Mouse (Mus musculus): Measurements from ENCODE around the gene Snd1. TPM values are rescaled to one million over a fixed set of nuclear protein-coding genes. Genes with fewer than 3 reads are reported as not detected.

Snd1 gene
- polyA plus RNA-seq, 1 experiment from 2014 or later = 127 TPM

GRCm38 (mm10) chr6:28586806-28587205 lies 111.9 kb downstream of the Snd1 start:
- Histone ChIP-seq H3K4me1 (ENCODE audit: control insufficient read depth, insufficient read depth, low read length) (no peaks in the 10 kb centered on the region), H3K27ac (ENCODE audit: low read depth, low read length) (no peak overlapping the region), H3K27me3 (ENCODE audit: control insufficient read depth, insufficient read depth, low read length) (no peaks in the 10 kb centered on the region), H3K9ac (ENCODE audit: low read depth, low read length) (no peak overlapping the region), H3K4me2 (replicated peaks; ENCODE audit: low read depth, low read length) (no peak overlapping the region), H3K36me3 (ENCODE audit: control insufficient read depth, insufficient read depth, low read length) (peaks cover 2% of the 10 kb centered on the region; the same call in 1 of the 2 replicates), H3K9me3 (ENCODE audit: control insufficient read depth, low read length) (no peaks in the 10 kb centered on the region), H3K4me3 (ENCODE audit: low read length) (no peak overlapping the region)
- WGBS = 87% methylated on average over 3 of the region's 3 CpGs
- no peak for ATAC-seq (ENCODE audit: low FRiP score, low TSS enrichment)

GRCm38 (mm10) chr6:28588494-28589171 lies 113.7 kb downstream of the Snd1 start:
- H3K27me3 ChIP-seq (ENCODE audit: control insufficient read depth, insufficient read depth, low read length) = no peaks in the 10 kb centered on the region
- peaks cover 2% of the 10 kb centered on the region; the same call in 1 of the 2 replicates for H3K36me3 ChIP-seq (ENCODE audit: control insufficient read depth, insufficient read depth, low read length)
- H3K9me3 ChIP-seq (ENCODE audit: control insufficient read depth, low read length) = no peaks in the 10 kb centered on the region
- H3K4me2 ChIP-seq (replicated peaks; ENCODE audit: low read depth, low read length) = no peak overlapping the region
- no peak overlapping the region for H3K27ac ChIP-seq (ENCODE audit: low read depth, low read length)
- WGBS = 98% methylated on average over 5 of the region's 5 CpGs
- ATAC-seq (ENCODE audit: low FRiP score, low TSS enrichment) = no peak
- no peak overlapping the region for H3K9ac ChIP-seq (ENCODE audit: low read depth, low read length)
- H3K4me3 ChIP-seq (ENCODE audit: low read length) = no peak overlapping the region
- H3K4me1 ChIP-seq (ENCODE audit: control insufficient read depth, insufficient read depth, low read length) = no peaks in the 10 kb centered on the region

- no peaks in the 10 kb centered on the region for H3K36me3 ChIP-seq (ENCODE audit: control insufficient read depth, insufficient read depth, low read length)
- WGBS = 98% methylated on average over 3 of the region's 3 CpGs
- no peak overlapping the region for H3K27ac ChIP-seq (ENCODE audit: low read depth, low read length)
- no peak overlapping the region for H3K4me3 ChIP-seq (ENCODE audit: low read length)
- H3K4me2 ChIP-seq (replicated peaks; ENCODE audit: low read depth, low read length) = no peak overlapping the region
- no peaks in the 10 kb centered on the region for H3K4me1 ChIP-seq (ENCODE audit: control insufficient read depth, insufficient read depth, low read length)
- no peaks in the 10 kb centered on the region for H3K27me3 ChIP-seq (ENCODE audit: control insufficient read depth, insufficient read depth, low read length)
- H3K9me3 ChIP-seq (ENCODE audit: control insufficient read depth, low read length) = no peaks in the 10 kb centered on the region
- no peak for ATAC-seq (ENCODE audit: low FRiP score, low TSS enrichment)
- H3K9ac ChIP-seq (ENCODE audit: low read depth, low read length) = no peak overlapping the region
Observed at GRCm38 (mm10) chr6:28592323-28592893, 117.5 kb downstream of the Snd1 start.

- ATAC-seq (ENCODE audit: low FRiP score, low TSS enrichment) = no peak
- Histone ChIP-seq H3K4me3 (ENCODE audit: low read length) (no peak overlapping the region), H3K27ac (ENCODE audit: low read depth, low read length) (no peak overlapping the region), H3K4me1 (ENCODE audit: control insufficient read depth, insufficient read depth, low read length) (no peaks in the 10 kb centered on the region), H3K36me3 (ENCODE audit: control insufficient read depth, insufficient read depth, low read length) (no peaks in the 10 kb centered on the region), H3K27me3 (ENCODE audit: control insufficient read depth, insufficient read depth, low read length) (no peaks in the 10 kb centered on the region), H3K4me2 (replicated peaks; ENCODE audit: low read depth, low read length) (no peak overlapping the region), H3K9me3 (ENCODE audit: control insufficient read depth, low read length) (no peaks in the 10 kb centered on the region), H3K9ac (ENCODE audit: low read depth, low read length) (no peak overlapping the region)
- 65% methylated on average over 3 of the region's 3 CpGs for WGBS
Observed at GRCm38 (mm10) chr6:28593708-28594107, 118.8 kb downstream of the Snd1 start.

- Histone ChIP-seq H3K9me3 (ENCODE audit: control insufficient read depth, low read length) (no peaks in the 10 kb centered on the region), H3K36me3 (ENCODE audit: control insufficient read depth, insufficient read depth, low read length) (no peaks in the 10 kb centered on the region), H3K9ac (ENCODE audit: low read depth, low read length) (no peak overlapping the region), H3K4me1 (ENCODE audit: control insufficient read depth, insufficient read depth, low read length) (no peaks in the 10 kb centered on the region), H3K4me3 (ENCODE audit: low read length) (no peak overlapping the region), H3K27ac (ENCODE audit: low read depth, low read length) (no peak overlapping the region), H3K4me2 (replicated peaks; ENCODE audit: low read depth, low read length) (no peak overlapping the region), H3K27me3 (ENCODE audit: control insufficient read depth, insufficient read depth, low read length) (no peaks in the 10 kb centered on the region)
- ATAC-seq (ENCODE audit: low FRiP score, low TSS enrichment) = no peak
- 92% methylated on average over 4 of the region's 4 CpGs for WGBS
Observed at GRCm38 (mm10) chr6:28594759-28595158, 119.8 kb downstream of the Snd1 start.

GRCm38 (mm10) chr6:28595231-28595630 lies 120.3 kb downstream of the Snd1 start:
- H3K4me3 ChIP-seq (ENCODE audit: low read length) = no peak overlapping the region
- H3K4me1 ChIP-seq (ENCODE audit: control insufficient read depth, insufficient read depth, low read length) = no peaks in the 10 kb centered on the region
- no peaks in the 10 kb centered on the region for H3K9me3 ChIP-seq (ENCODE audit: control insufficient read depth, low read length)
- no peak overlapping the region for H3K27ac ChIP-seq (ENCODE audit: low read depth, low read length)
- no peaks in the 10 kb centered on the region for H3K36me3 ChIP-seq (ENCODE audit: control insufficient read depth, insufficient read depth, low read length)
- ATAC-seq (ENCODE audit: low FRiP score, low TSS enrichment) = no peak
- WGBS = 89% methylated on average over 1 of the region's 1 CpGs
- H3K27me3 ChIP-seq (ENCODE audit: control insufficient read depth, insufficient read depth, low read length) = no peaks in the 10 kb centered on the region
- H3K4me2 ChIP-seq (replicated peaks; ENCODE audit: low read depth, low read length) = no peak overlapping the region
- H3K9ac ChIP-seq (ENCODE audit: low read depth, low read length) = no peak overlapping the region

GRCm38 (mm10) chr6:28597266-28597665 lies 122.3 kb downstream of the Snd1 start:
- WGBS = 71% methylated on average over 5 of the region's 5 CpGs
- no peak overlapping the region for H3K4me2 ChIP-seq (replicated peaks; ENCODE audit: low read depth, low read length)
- ATAC-seq (ENCODE audit: low FRiP score, low TSS enrichment) = no peak
- H3K4me1 ChIP-seq (ENCODE audit: control insufficient read depth, insufficient read depth, low read length) = no peaks in the 10 kb centered on the region
- H3K9ac ChIP-seq (ENCODE audit: low read depth, low read length) = no peak overlapping the region
- no peaks in the 10 kb centered on the region for H3K36me3 ChIP-seq (ENCODE audit: control insufficient read depth, insufficient read depth, low read length)
- H3K27me3 ChIP-seq (ENCODE audit: control insufficient read depth, insufficient read depth, low read length) = no peaks in the 10 kb centered on the region
- no peaks in the 10 kb centered on the region for H3K9me3 ChIP-seq (ENCODE audit: control insufficient read depth, low read length)
- no peak overlapping the region for H3K27ac ChIP-seq (ENCODE audit: low read depth, low read length)
- no peak overlapping the region for H3K4me3 ChIP-seq (ENCODE audit: low read length)

- 94% methylated on average over 5 of the region's 5 CpGs for WGBS
- Histone ChIP-seq H3K9me3 (ENCODE audit: control insufficient read depth, low read length) (no peaks in the 10 kb centered on the region), H3K4me1 (ENCODE audit: control insufficient read depth, insufficient read depth, low read length) (no peaks in the 10 kb centered on the region; the same call in 1 of the 2 replicates), H3K4me2 (replicated peaks; ENCODE audit: low read depth, low read length) (no peak overlapping the region), H3K27ac (ENCODE audit: low read depth, low read length) (no peak overlapping the region), H3K36me3 (ENCODE audit: control insufficient read depth, insufficient read depth, low read length) (no peaks in the 10 kb centered on the region), H3K9ac (ENCODE audit: low read depth, low read length) (no peak overlapping the region), H3K27me3 (ENCODE audit: control insufficient read depth, insufficient read depth, low read length) (no peaks in the 10 kb centered on the region), H3K4me3 (ENCODE audit: low read length) (no peak overlapping the region)
- no peak for ATAC-seq (ENCODE audit: low FRiP score, low TSS enrichment)
Observed at GRCm38 (mm10) chr6:28599120-28599519, 124.2 kb downstream of the Snd1 start.

- Histone ChIP-seq H3K27me3 (ENCODE audit: control insufficient read depth, insufficient read depth, low read length) (no peaks in the 10 kb centered on the region), H3K4me3 (ENCODE audit: low read length) (no peak overlapping the region), H3K9me3 (ENCODE audit: control insufficient read depth, low read length) (no peaks in the 10 kb centered on the region), H3K4me2 (replicated peaks; ENCODE audit: low read depth, low read length) (no peak overlapping the region), H3K9ac (ENCODE audit: low read depth, low read length) (no peak overlapping the region), H3K4me1 (ENCODE audit: control insufficient read depth, insufficient read depth, low read length) (no peaks in the 10 kb centered on the region; the same call in 1 of the 2 replicates), H3K36me3 (ENCODE audit: control insufficient read depth, insufficient read depth, low read length) (no peaks in the 10 kb centered on the region), H3K27ac (ENCODE audit: low read depth, low read length) (no peak overlapping the region)
- ATAC-seq (ENCODE audit: low FRiP score, low TSS enrichment) = no peak
Observed at GRCm38 (mm10) chr6:28600404-28600803, 125.5 kb downstream of the Snd1 start.
